28 mouse cellular contexts compared by ENCODE assay signal in genomic region chr5:66791161-66791560, GRCm38 (mm10). TPM values are rescaled to one million over a fixed set of nuclear protein-coding genes. Genes with fewer than 3 reads are reported as not detected.
A peak's percentile ranks its signal among the peaks of the same experiment; 100 is the strongest.
DNase-seq lines count a peak whose midpoint lies in the region; ATAC-seq and TF ChIP-seq lines count a peak whose summit lies in the region.
"Had no signal": no experiment of that assay in that cellular context is flagged by ENCODE, and none has a peak within 500 bp of the region (broad histone marks: within the 10 kb centered on the region; RNA-seq: fewer than 3 reads in every experiment).

No protein-coding gene starts in this region.

- peaks cover 4% of the 10 kb centered on the region; the same call in 1 of the 2 replicates for H3K4me1 ChIP-seq in hindbrain, postnatal 0 days (ENCODE audit: insufficient read depth, low read length)
- no peaks in the 10 kb centered on the region; the same call in 1 of the 2 replicates for H3K4me1 ChIP-seq in hindbrain, embryonic 14.5 days (replicated peaks; ENCODE audit: control insufficient read depth, insufficient read depth, low read length)
- H3K4me1 ChIP-seq: embryonic facial prominence, embryonic 12.5 days; forebrain, embryonic 10.5 days; forebrain, embryonic 15.5 days; heart, embryonic 13.5 days; neural tube, embryonic 13.5 days had no signal

- H3K4me2 ChIP-seq in hindbrain, postnatal 0 days (ENCODE audit: low read depth, low read length) = no peak overlapping the region
- no peak overlapping the region for H3K4me2 ChIP-seq in hindbrain, embryonic 14.5 days (replicated peaks)
- H3K4me2 ChIP-seq: embryonic facial prominence, embryonic 12.5 days; forebrain, embryonic 15.5 days; heart, embryonic 13.5 days; kidney, embryonic 15.5 days; midbrain, embryonic 11.5 days; neural tube, embryonic 13.5 days had no signal

- H3K4me3 ChIP-seq in hindbrain, postnatal 0 days (ENCODE audit: low read length) = no peak overlapping the region
- H3K4me3 ChIP-seq in hindbrain, embryonic 14.5 days (replicated peaks; ENCODE audit: low read length) = no peak overlapping the region
- H3K4me3 ChIP-seq in gastrocnemius, adult 2 months = no peak overlapping the region
- H3K4me3 ChIP-seq: embryonic facial prominence, embryonic 12.5 days; forebrain, embryonic 10.5 days; forebrain, embryonic 15.5 days; heart, embryonic 13.5 days; kidney, embryonic 15.5 days; layer of hippocampus, adult 2 months; neural tube, embryonic 13.5 days had no signal

- H3K27me3 ChIP-seq in hindbrain, postnatal 0 days (ENCODE audit: insufficient read depth, low read length) = no peaks in the 10 kb centered on the region
- H3K27me3 ChIP-seq in hindbrain, embryonic 14.5 days (ENCODE audit: control insufficient read depth, insufficient read depth, low read length) = no peaks in the 10 kb centered on the region
- H3K27me3 ChIP-seq: embryonic facial prominence, embryonic 12.5 days; forebrain, embryonic 15.5 days; heart, embryonic 13.5 days; kidney, embryonic 15.5 days; neural tube, embryonic 13.5 days had no signal

- no peak overlapping the region for H3K27ac ChIP-seq in hindbrain, postnatal 0 days
- no peak overlapping the region for H3K27ac ChIP-seq in hindbrain, embryonic 14.5 days
- no peak overlapping the region for H3K27ac ChIP-seq in gastrocnemius, adult 2 months
- H3K27ac ChIP-seq: embryonic facial prominence, embryonic 12.5 days; forebrain, embryonic 10.5 days; forebrain, embryonic 15.5 days; heart, embryonic 13.5 days; kidney, embryonic 15.5 days; layer of hippocampus, adult 2 months; liver, embryonic 14.5 days; neural tube, embryonic 13.5 days had no signal

- peak; percentile 12 for DNase-seq in hindbrain, postnatal 0 days (ENCODE audit: low spot score)
- DNase-seq in hindbrain, embryonic 14.5 days (ENCODE audit: low spot score) = no peak
- peak; percentile 57 for DNase-seq in cerebellum, adult 11-12 months
- DNase-seq in cerebellum, adult 8-10 months = peak; percentile 31
- peak; percentile 59 to 64 for DNase-seq in cerebellum, postnatal 25 days
- no peak for DNase-seq in gastrocnemius, adult 2 months
- DNase-seq: adrenal gland, postnatal 25 days; B cell, adult 2 months; gastrocnemius, postnatal 10 days; heart, postnatal 10 days; kidney, adult 11 months; kidney, postnatal 25 days; left cerebral cortex, postnatal 4 days; liver; lung, adult 2 months; thymus, postnatal 4 days had no signal

- ATAC-seq in hindbrain, postnatal 0 days = no peak
- ATAC-seq in hindbrain, embryonic 14.5 days (ENCODE audit: low FRiP score) = no peak
- ATAC-seq in frontal cortex, adult (ENCODE audit: low TSS enrichment) = no peak
- ATAC-seq: forebrain, embryonic 15.5 days; inflammation-experienced regulatory T-cells, adult 6 months had no signal

- no peaks in the 10 kb centered on the region for H3K36me3 ChIP-seq in hindbrain, postnatal 0 days (ENCODE audit: insufficient read depth, low read length)
- H3K36me3 ChIP-seq in hindbrain, embryonic 14.5 days (replicated peaks; ENCODE audit: control insufficient read depth, insufficient read depth) = no peaks in the 10 kb centered on the region
- H3K36me3 ChIP-seq: embryonic facial prominence, embryonic 12.5 days; forebrain, embryonic 10.5 days; forebrain, embryonic 15.5 days; heart, embryonic 13.5 days; kidney, embryonic 15.5 days; neural tube, embryonic 13.5 days had no signal

- no peak for TF ChIP-seq CTCF in hindbrain, postnatal 0 days (IDR thresholded peaks at IDR 0.05; ENCODE audit: low read depth)
- TF ChIP-seq CTCF in gastrocnemius, adult 2 months (IDR thresholded peaks at IDR 0.05) = no peak

- no peaks in the 10 kb centered on the region for H3K9me3 ChIP-seq in hindbrain, postnatal 0 days (ENCODE audit: low read length)
- no peaks in the 10 kb centered on the region for H3K9me3 ChIP-seq in hindbrain, embryonic 14.5 days (ENCODE audit: control insufficient read depth, low read length)
- H3K9me3 ChIP-seq: embryonic facial prominence, embryonic 12.5 days; forebrain, embryonic 15.5 days; heart, embryonic 13.5 days; kidney, embryonic 15.5 days; neural tube, embryonic 13.5 days had no signal

- 58% methylated on average over 6 of the region's 6 CpGs for WGBS in hindbrain, postnatal 0 days
- 77% methylated on average over 6 of the region's 6 CpGs for WGBS in hindbrain, embryonic 14.5 days

- intact Hi-C loops in gastrocnemius, adult 2 months (cut with DNase I) = loop anchor here (5.0 kb wide), 1 partner anchor 79 kb away; no protein-coding TSS in a partner anchor

- H3K9ac ChIP-seq in hindbrain, postnatal 0 days (replicated peaks; ENCODE audit: low read length) = no peak overlapping the region
- no peak overlapping the region for H3K9ac ChIP-seq in hindbrain, embryonic 14.5 days
- H3K9ac ChIP-seq: embryonic facial prominence, embryonic 12.5 days; forebrain, embryonic 15.5 days; heart, embryonic 13.5 days; kidney, embryonic 15.5 days; liver, embryonic 14.5 days; neural tube, embryonic 13.5 days had no signal

RNA-seq across cellular contexts. Expression of gene Limch1, which starts 45.5 kb away (rescaled TPM):
- 70.6 and 72.4 TPM in 2 replicates for total RNA-seq in hindbrain, postnatal 0 days (2014; rRNA removed)
- 50.4 and 54.3 TPM in 2 replicates for polyA plus RNA-seq in hindbrain, postnatal 0 days (2015; fragmentation: Nextera tagmentation; extraction: Ambion mirVana)
- polyA plus RNA-seq in hindbrain, embryonic 14.5 days (2014; fragmentation: Nextera tagmentation; extraction: Ambion mirVana) = 58.6 and 60.1 TPM in 2 replicates
- 100 to 1,000 TPM; 106 to 139 TPM for total RNA-seq in gastrocnemius, adult 2 months (2021)
- total RNA-seq: megakaryocyte progenitor cell, adult 5-6 weeks had no signal

Comparison
In these comparisons a context has a peak if more than half of its experiments do, and no peak if none do; other contexts are left out.
1. DNase-seq: peak in hindbrain, postnatal 0 days (single experiment), cerebellum, adult 11-12 months (single experiment), cerebellum, adult 8-10 months (single experiment) and cerebellum, postnatal 25 days (2 of 2); none in hindbrain, embryonic 14.5 days (single experiment) and gastrocnemius, adult 2 months (single experiment).